In the genomic region with DNA sequence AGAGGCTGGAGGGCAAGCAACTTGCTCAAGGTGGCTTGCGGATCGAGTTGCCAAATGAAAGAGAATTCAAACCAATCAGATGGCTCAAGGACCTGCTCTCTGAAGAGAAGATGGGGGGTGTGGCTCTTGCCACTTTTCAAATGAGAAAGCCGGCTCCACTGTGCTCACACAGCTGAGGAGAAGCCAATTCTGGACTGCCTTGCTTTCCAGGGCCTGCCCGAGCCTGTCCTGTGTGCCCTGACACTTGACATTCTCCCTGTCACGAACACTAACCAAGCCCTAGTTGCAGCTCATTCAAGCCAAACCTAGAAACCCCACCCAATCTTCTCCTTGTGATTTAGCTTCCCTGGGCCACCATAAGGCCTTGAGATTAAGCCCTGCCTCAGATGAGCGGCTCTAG, we compare ENCODE assay signal across 12 mouse cellular contexts. TPM values are rescaled to one million over a fixed set of nuclear protein-coding genes. Genes with fewer than 3 reads are reported as not detected.
DNase-seq lines count a peak whose midpoint lies in the region; ATAC-seq and TF ChIP-seq lines count a peak whose summit lies in the region.
"Had no signal": no experiment of that assay in that cellular context is flagged by ENCODE, and none has a peak within 500 bp of the region (broad histone marks: within the 10 kb centered on the region; RNA-seq: fewer than 3 reads in every experiment).

No protein-coding gene starts in this region.

- peaks cover 76% of the 10 kb centered on the region for H3K4me1 ChIP-seq in G1E (ENCODE audit: insufficient read depth, low read depth, low read length)
- peaks cover 41% of the 10 kb centered on the region for H3K4me1 ChIP-seq in liver, embryonic 15.5 days (replicated peaks)

- H3K4me2 ChIP-seq in liver, embryonic 15.5 days, result peak overlapping the region; percentile 43
- H3K4me2 ChIP-seq: kidney, embryonic 15.5 days; lung, embryonic 14.5 days had no signal

- no peak; the same call in 1 of the 2 replicates for ATAC-seq in G1E (ENCODE audit: extremely low read depth, insufficient number of reproducible peaks, low FRiP score, poor library complexity, severe bottlenecking)
- peak; percentile 48 for ATAC-seq in liver, embryonic 15.5 days (ENCODE audit: insufficient read depth)
- ATAC-seq: midbrain, embryonic 16.5 days had no signal

- TF ChIP-seq CTCF in G1E (IDR thresholded peaks at IDR 0.05; ENCODE audit: low read depth, low read length), result no peak

- peak overlapping the region; percentile 72 for H3K27ac ChIP-seq in liver, embryonic 15.5 days (replicated peaks)
- H3K27ac ChIP-seq: kidney, embryonic 15.5 days had no signal

- peak; percentile 10 to 56 for DNase-seq in lung, adult 18-20 months
- DNase-seq in lung, postnatal 4 days, result no peak
- DNase-seq in G1E (ENCODE audit: low spot score), result no peak
- DNase-seq in thymus, postnatal 14 days, result peak; percentile 62
- no peak for DNase-seq in Muller cell, postnatal 12 days (ENCODE audit: inconsistent ontology term)
- no peak for DNase-seq in heart, postnatal 4 days
- DNase-seq: cerebellum, adult 18-20 months; heart, postnatal 10 days; lung, embryonic 14.5 days had no signal

- no peak overlapping the region for H3K9ac ChIP-seq in liver, embryonic 15.5 days
- H3K9ac ChIP-seq: kidney, embryonic 15.5 days; lung, embryonic 14.5 days had no signal

- 43% methylated on average over 6 of the region's 6 CpGs for WGBS in liver, embryonic 15.5 days (ENCODE audit: insufficient replicate concordance)

- H3K4me3 ChIP-seq in G1E (ENCODE audit: low read depth, low read length), result peak overlapping the region; percentile 16; the same call in 1 of the 2 replicates
- H3K4me3 ChIP-seq in liver, embryonic 15.5 days (replicated peaks), result no peak overlapping the region
- H3K4me3 ChIP-seq: kidney, embryonic 15.5 days had no signal

- H3K27me3 ChIP-seq in G1E (ENCODE audit: insufficient read depth, low read length), result no peaks in the 10 kb centered on the region
- H3K27me3 ChIP-seq in liver, embryonic 15.5 days, result no peaks in the 10 kb centered on the region

- no peaks in the 10 kb centered on the region for H3K36me3 ChIP-seq in G1E (replicated peaks)
- no peaks in the 10 kb centered on the region for H3K36me3 ChIP-seq in liver, embryonic 15.5 days (replicated peaks)
- H3K36me3 ChIP-seq: kidney, embryonic 15.5 days had no signal

- H3K9me3 ChIP-seq in G1E (replicated peaks), result no peaks in the 10 kb centered on the region
- no peaks in the 10 kb centered on the region for H3K9me3 ChIP-seq in liver, embryonic 15.5 days (replicated peaks)
- H3K9me3 ChIP-seq: kidney, embryonic 15.5 days had no signal

RNA-seq across cellular contexts. Expression of a gene that starts 8.2 kb away (rescaled TPM):
- total RNA-seq in G1E (2014; fragmentation: Nextera tagmentation) (0.63 and 1.1 TPM in 2 replicates), G1E (2017) (9.2 and 10.6 TPM in 2 replicates)
- polyA plus RNA-seq in G1E (2012), result 1.5 and 1.7 TPM in 2 replicates
- polyA plus RNA-seq in liver, embryonic 15.5 days (2015; fragmentation: Nextera tagmentation; extraction: Ambion mirVana), result 8.8 and 9.9 TPM in 2 replicates
- total RNA-seq in heart, postnatal 4 days (2021), result 1 to 10 TPM in 1 of 2 experiments, under 1 TPM in 1; 0.52 to 1.1 TPM

RNA-seq across cellular contexts. Expression of a gene that starts 29.5 kb away (rescaled TPM):
- total RNA-seq in G1E (2014; fragmentation: Nextera tagmentation), result 1.1 and 1.7 TPM in 2 replicates
- 2.0 and 3.1 TPM in 2 replicates for total RNA-seq in G1E (2017)
- polyA plus RNA-seq in G1E (2012), result 0.25 and 0.39 TPM in 2 replicates
- polyA plus RNA-seq in liver, embryonic 15.5 days (2015; fragmentation: Nextera tagmentation; extraction: Ambion mirVana), result 0.02 and 0.03 TPM in 2 replicates
- 1 to 10 TPM; 1.1 to 1.3 TPM for total RNA-seq in heart, postnatal 4 days (2021)

Comparison
In these comparisons a context has a peak if more than half of its experiments do, and no peak if none do; other contexts are left out.
1. DNase-seq: peak in lung, adult 18-20 months (2 of 2) and thymus, postnatal 14 days (single experiment); none in lung, postnatal 4 days (0 of 2), G1E (single experiment), Muller cell, postnatal 12 days (single experiment) and heart, postnatal 4 days (single experiment).